Mouse (Mus musculus) lung, embryonic 16.5 days (tissue): Measurements from ENCODE around the gene Gm28372. TPM values are rescaled to one million over a fixed set of nuclear protein-coding genes. Genes with fewer than 3 reads are reported as not detected.

Source experiments
- ATAC-seq: fragments of 200-750 bp; cut with Nextera tagmentation; 2 replicates; pipeline ENCODE4 v1.8.0; 2017; ENCODE audit warnings: low read depth, mild to moderate bottlenecking, moderate library complexity
- H3K27ac ChIP-seq: fragments of 300-500 bp; sonication (generic); 2 replicates; pipeline ENCODE4 v1.5.1; 2014; ENCODE audit warnings: mild to moderate bottlenecking, control low read depth, low read length
- H3K27me3 ChIP-seq: fragments of 300-500 bp; sonication (generic); 2 replicates; pipeline ENCODE4 v1.6.1; 2014; ENCODE audit warnings: low read depth, low read length, mixed read lengths; ENCODE audit not compliant: control insufficient read depth, insufficient read depth
- H3K36me3 ChIP-seq: fragments of 300-500 bp; sonication (generic); 2 replicates; pipeline ENCODE4 v1.6.1; 2014; ENCODE audit warnings: low read length; ENCODE audit not compliant: control insufficient read depth, insufficient read depth
- H3K4me1 ChIP-seq: fragments of 300-500 bp; sonication (generic); replicated peaks from 2 replicates; pipeline ENCODE4 v1.6.1; 2014; ENCODE audit warnings: low read length, mixed read lengths; ENCODE audit not compliant: control insufficient read depth, insufficient read depth
- H3K4me2 ChIP-seq: fragments of 300-500 bp; sonication (generic); 2 replicates; pipeline ENCODE4 v1.6.1; 2014; ENCODE audit warnings: low read depth, low read length, control low read depth
- H3K4me3 ChIP-seq: fragments of 300-500 bp; sonication (generic); 2 replicates; pipeline ENCODE4 v1.5.1; 2014; ENCODE audit warnings: mild to moderate bottlenecking, low read length, control low read depth
- H3K9ac ChIP-seq: fragments of 300-500 bp; sonication (generic); 2 replicates; pipeline ENCODE4 v1.6.1; 2014; ENCODE audit warnings: low read length, control low read depth
- H3K9me3 ChIP-seq: fragments of 300-500 bp; sonication (generic); 2 replicates; pipeline ENCODE4 v1.6.1; 2016; ENCODE audit warnings: low read length; ENCODE audit not compliant: control insufficient read depth
- WGBS: fragments of 180-500 bp; shearing (Covaris S2); extraction: QIAGEN DNeasy Blood & Tissue Kit; methylation state at CpG from one replicate; pipeline ENCODE4 v1.1.7; 2014; 5-methylcytosine and 5-hydroxymethylcytosine counted together
- polyA plus RNA-seq: library from polyadenylated mRNA; unstranded; fragments of >200 nt; fragmentation: Nextera tagmentation; extraction: Ambion mirVana; gene quantifications from 2 replicates; pipeline ENCODE4 v1.2.1, GENCODE M21; 2015

Gm28372 gene
- polyA plus RNA-seq, 1 experiment from 2014 or later = not detected

- WGBS = under 1% methylated on average over 56 of the region's 58 CpGs
- peak within 1 kb of the TSS; percentile 91 for H3K4me2 ChIP-seq
- ATAC-seq = peak; percentile 96
- peak within 1 kb of the TSS; percentile 75 for H3K4me3 ChIP-seq
- H3K27ac ChIP-seq = peak within 1 kb of the TSS; percentile 87
- peaks cover 10% of the 10 kb centered on the region for H3K4me1 ChIP-seq
- no peaks in the 10 kb centered on the region for H3K36me3 ChIP-seq
- no peaks in the 10 kb centered on the region for H3K9me3 ChIP-seq
- peak within 1 kb of the TSS; percentile 87 for H3K9ac ChIP-seq
- no peaks in the 10 kb centered on the region for H3K27me3 ChIP-seq
Measured at GRCm38 (mm10) chr2:130424126-130424853, 19.3 kb downstream of the Gm28372 start, which contains the start of the genes Vps16 and Pced1a. Vps16 (plus strand) TSS chr2:130424339. Pced1a (minus strand) TSS chr2:130424701.

- no peak overlapping the region for H3K27ac ChIP-seq
- H3K4me1 ChIP-seq = peaks cover 14% of the 10 kb centered on the region
- no peaks in the 10 kb centered on the region for H3K36me3 ChIP-seq
- no peaks in the 10 kb centered on the region for H3K27me3 ChIP-seq
- H3K4me2 ChIP-seq = peak overlapping the region; percentile 91
- no peak for ATAC-seq
- 23% methylated on average over 5 of the region's 5 CpGs for WGBS
- H3K9me3 ChIP-seq = no peaks in the 10 kb centered on the region
- H3K9ac ChIP-seq = peak overlapping the region; percentile 87
- peak overlapping the region; percentile 75 for H3K4me3 ChIP-seq
Measured at GRCm38 (mm10) chr2:130425112-130425511, 20.1 kb downstream of the Gm28372 start.

GRCm38 (mm10) chr2:130429851-130430250 is 24.8 kb downstream of the Gm28372 start:
- WGBS = 49% methylated on average over 2 of the region's 2 CpGs

GRCm38 (mm10) chr2:130430484-130430883 is 25.4 kb downstream of the Gm28372 start:
- WGBS = 56% methylated on average over 3 of the region's 3 CpGs
- Histone ChIP-seq H3K9me3 (no peaks in the 10 kb centered on the region), H3K4me2 (no peak overlapping the region), H3K27ac (no peak overlapping the region), H3K4me3 (no peak overlapping the region), H3K36me3 (no peaks in the 10 kb centered on the region), H3K9ac (no peak overlapping the region), H3K4me1 (peaks cover 4% of the 10 kb centered on the region), H3K27me3 (no peaks in the 10 kb centered on the region)
- 0 out of 2 replicates have a peak, but pooled peaks have one; percentile 32 for ATAC-seq

More at GRCm38 (mm10) chr2:130429851-130430250, 24.8 kb downstream of the Gm28372 start:
- Histone ChIP-seq H3K4me3 (no peak overlapping the region), H3K27ac (no peak overlapping the region), H3K9ac (no peak overlapping the region), H3K36me3 (no peaks in the 10 kb centered on the region), H3K9me3 (no peaks in the 10 kb centered on the region), H3K27me3 (no peaks in the 10 kb centered on the region), H3K4me2 (no peak overlapping the region), H3K4me1 (peaks cover 6% of the 10 kb centered on the region)
- no peak for ATAC-seq

- H3K9me3 ChIP-seq = no peaks in the 10 kb centered on the region
- H3K4me2 ChIP-seq = no peak overlapping the region
- 81% methylated on average over 3 of the region's 3 CpGs for WGBS
- ATAC-seq = no peak
- peaks cover 4% of the 10 kb centered on the region for H3K4me1 ChIP-seq
- no peak overlapping the region for H3K4me3 ChIP-seq
- no peaks in the 10 kb centered on the region for H3K27me3 ChIP-seq
- no peaks in the 10 kb centered on the region for H3K36me3 ChIP-seq
- no peak overlapping the region for H3K9ac ChIP-seq
- H3K27ac ChIP-seq = no peak overlapping the region
Measured at GRCm38 (mm10) chr2:130432157-130432556, 27.1 kb downstream of the Gm28372 start.

DNA sequence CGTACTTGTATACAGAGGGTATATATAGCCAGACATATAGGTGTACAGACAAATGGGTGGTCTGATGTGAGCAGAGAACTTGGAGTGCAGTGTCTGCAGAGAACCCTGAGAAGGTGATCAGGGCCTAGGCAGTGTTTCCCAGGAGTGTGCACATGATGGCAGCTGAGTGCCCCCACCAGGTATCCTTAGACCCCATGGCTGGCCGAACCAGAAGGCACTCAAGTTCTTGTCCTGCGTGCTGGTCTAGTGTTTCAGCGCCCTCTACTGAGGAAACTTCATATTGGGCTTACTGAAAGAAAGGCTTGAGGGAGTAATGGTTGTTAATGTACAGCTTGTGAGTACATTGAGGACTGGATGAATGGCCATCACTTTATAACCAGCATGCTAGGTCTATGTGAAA is 28.1 kb downstream of the Gm28372 start:
- peaks cover 3% of the 10 kb centered on the region; the same call in 1 of the 2 replicates for H3K36me3 ChIP-seq
- ATAC-seq = peak; percentile 15; the same call in 1 of the 2 replicates
- H3K9ac ChIP-seq = no peak overlapping the region
- 16% methylated on average over 4 of the region's 4 CpGs for WGBS
- no peak overlapping the region for H3K4me2 ChIP-seq
- H3K4me1 ChIP-seq = peaks cover 4% of the 10 kb centered on the region
- no peak overlapping the region for H3K4me3 ChIP-seq
- H3K27ac ChIP-seq = no peak overlapping the region
- H3K27me3 ChIP-seq = no peaks in the 10 kb centered on the region
- H3K9me3 ChIP-seq = no peaks in the 10 kb centered on the region

- Histone ChIP-seq H3K27me3 (no peaks in the 10 kb centered on the region), H3K4me2 (no peak overlapping the region), H3K4me1 (no peaks in the 10 kb centered on the region), H3K36me3 (peaks cover 26% of the 10 kb centered on the region), H3K9me3 (no peaks in the 10 kb centered on the region), H3K4me3 (no peak overlapping the region), H3K27ac (no peak overlapping the region), H3K9ac (no peak overlapping the region)
- WGBS = 95% methylated on average over 1 of the region's 1 CpGs
- no peak for ATAC-seq
Measured at GRCm38 (mm10) chr2:130436769-130437168, 31.7 kb downstream of the Gm28372 start.

DNA sequence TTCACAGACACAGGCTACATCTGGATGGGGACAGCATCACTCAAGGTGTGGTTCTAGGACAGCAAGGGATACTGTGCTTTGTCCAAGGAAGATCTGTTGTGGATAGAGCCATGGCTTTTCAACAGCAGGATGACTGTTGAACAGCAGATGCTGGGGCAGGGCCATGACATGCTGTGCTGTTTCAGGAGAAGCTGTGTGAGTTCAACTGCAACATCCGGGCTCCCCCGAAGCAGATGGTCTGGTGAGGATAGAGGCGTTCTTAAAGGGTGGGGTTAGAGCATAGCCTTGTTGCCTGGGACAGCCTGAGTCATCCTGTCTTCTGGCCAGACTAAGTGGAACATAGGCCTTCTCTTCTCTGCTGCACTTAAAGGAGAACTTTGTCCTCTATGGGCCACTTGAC is 33.8 kb downstream of the Gm28372 start:
- Histone ChIP-seq H3K36me3 (peaks cover 40% of the 10 kb centered on the region), H3K4me3 (no peak overlapping the region)
- WGBS = 84% methylated on average over 3 of the region's 3 CpGs

GRCm38 (mm10) chr2:130439840-130440480 is 34.9 kb downstream of the Gm28372 start:
- ATAC-seq = no peak
- Histone ChIP-seq H3K4me3 (no peak overlapping the region), H3K9ac (no peak overlapping the region), H3K4me1 (no peaks in the 10 kb centered on the region), H3K4me2 (no peak overlapping the region), H3K27ac (no peak overlapping the region), H3K9me3 (no peaks in the 10 kb centered on the region), H3K36me3 (peaks cover 42% of the 10 kb centered on the region), H3K27me3 (no peaks in the 10 kb centered on the region)
- WGBS = 93% methylated on average over 4 of the region's 4 CpGs

More for the DNA sequence above, 33.8 kb downstream of the Gm28372 start:
- no peak for ATAC-seq
- no peaks in the 10 kb centered on the region for H3K9me3 ChIP-seq
- H3K9ac ChIP-seq = no peak overlapping the region
- H3K27ac ChIP-seq = no peak overlapping the region
- H3K27me3 ChIP-seq = no peaks in the 10 kb centered on the region
- H3K4me2 ChIP-seq = no peak overlapping the region
- H3K4me1 ChIP-seq = no peaks in the 10 kb centered on the region
